Mouse (Mus musculus) thymus, postnatal 10 days (tissue): ENCODE data around the gene Naga.

Experiments used
- DNase-seq, 2 experiments: peaks; one replicate each; pipeline ENCODE4 v3.0.0; 2021; ENCODE audit warnings: low spot score in 2 of 2

Naga gene

GRCm38 (mm10) chr15:82337875-82338274 is 850 bp downstream of the Naga start:
- no peak for DNase-seq

GRCm38 (mm10) chr15:82336629-82337028 is 2.1 kb downstream of the Naga start:
- DNase-seq = no peak

GRCm38 (mm10) chr15:82335194-82335593 is 3.5 kb downstream of the Naga start:
- no peak for DNase-seq

- no peak for DNase-seq
Observed at GRCm38 (mm10) chr15:82325382-82325781, 13.3 kb downstream of the Naga start.

- no peak for DNase-seq
Observed at GRCm38 (mm10) chr15:82322195-82322594, 16.5 kb downstream of the Naga start.

GRCm38 (mm10) chr15:82319613-82320012 is 19.1 kb downstream of the Naga start:
- no peak for DNase-seq

GRCm38 (mm10) chr15:82317839-82318238 is 20.9 kb downstream of the Naga start:
- DNase-seq = no peak

GRCm38 (mm10) chr15:82308416-82308815 is 30.3 kb downstream of the Naga start:
- no peak for DNase-seq

GRCm38 (mm10) chr15:82307107-82307506 is 31.6 kb downstream of the Naga start:
- no peak for DNase-seq

- DNase-seq = no peak
Observed at GRCm38 (mm10) chr15:82298764-82299561, 39.8 kb downstream of the Naga start, which contains the start of gene Wbp2nl. Wbp2nl (plus strand) TSS chr15:82298954.

GRCm38 (mm10) chr15:82294059-82294458 is 44.7 kb downstream of the Naga start:
- DNase-seq = no peak

GRCm38 (mm10) chr15:82293271-82293711 is 45.4 kb downstream of the Naga start:
- no peak for DNase-seq

GRCm38 (mm10) chr15:82292851-82293250 is 45.9 kb downstream of the Naga start:
- DNase-seq = no peak

- no peak for DNase-seq
Observed at GRCm38 (mm10) chr15:82290252-82290651, 48.5 kb downstream of the Naga start.

GRCm38 (mm10) chr15:82286157-82286556 is 52.6 kb downstream of the Naga start:
- DNase-seq = no peak

- no peak for DNase-seq
Observed at GRCm38 (mm10) chr15:82280638-82281037, 58.1 kb downstream of the Naga start.
